Mouse (Mus musculus): ENCODE measurements at regions not wholly inside any gene's neighbourhood (a gene's known extent, or its start where the extent isn't known, plus 50 kb on each side); places are given as distances from the start of the nearest gene placed in this dataset.
A peak's percentile ranks its signal among the peaks of the same experiment; 100 is the strongest.

- peak; percentile 65 for DNase-seq (ENCODE audit: low spot score)
These were observed 332.4 kb upstream of the Adarb2 start for GRCm38 (mm10) chr13:7870266-7870665.

GRCm38 (mm10) chr13:7915327-7915726 is 287.3 kb upstream of the Adarb2 start:
- DNase-seq (ENCODE audit: low spot score), result no peak

All from layer of hippocampus, adult 9-10 months (tissue).